Mouse (Mus musculus) liver (tissue): ENCODE results near the gene Slc13a3.

ENCODE experiments used
- DNase-seq: peaks from one replicate; pipeline ENCODE4 v3.0.0-alpha.2; 2020; ENCODE audit warnings: mixed read lengths

Slc13a3 gene

DNA sequence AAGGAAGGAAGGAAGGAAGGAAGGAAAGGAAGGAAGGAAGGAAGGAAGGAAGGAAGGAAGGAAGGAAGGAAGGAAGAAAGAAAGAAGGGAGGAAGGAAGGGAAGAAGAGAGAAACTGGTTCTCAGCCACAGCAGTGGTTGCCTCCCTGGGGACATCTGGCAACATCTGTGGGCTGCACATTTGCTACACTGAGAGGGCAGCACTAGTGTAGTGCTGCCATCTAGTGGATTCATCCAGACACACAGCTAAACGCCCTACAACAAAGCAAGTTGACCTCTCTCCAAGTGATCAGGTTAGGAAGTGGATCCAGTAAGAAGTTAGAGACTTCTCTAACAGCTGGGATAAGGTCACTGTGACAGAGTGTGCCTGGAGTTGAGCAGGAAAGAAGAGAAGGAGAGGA, 112.2 kb downstream of the Slc13a3 start:
- DNase-seq = peak; percentile 51
